Comparison of ENCODE assay signal across 19 mouse cellular contexts in the genomic region with DNA sequence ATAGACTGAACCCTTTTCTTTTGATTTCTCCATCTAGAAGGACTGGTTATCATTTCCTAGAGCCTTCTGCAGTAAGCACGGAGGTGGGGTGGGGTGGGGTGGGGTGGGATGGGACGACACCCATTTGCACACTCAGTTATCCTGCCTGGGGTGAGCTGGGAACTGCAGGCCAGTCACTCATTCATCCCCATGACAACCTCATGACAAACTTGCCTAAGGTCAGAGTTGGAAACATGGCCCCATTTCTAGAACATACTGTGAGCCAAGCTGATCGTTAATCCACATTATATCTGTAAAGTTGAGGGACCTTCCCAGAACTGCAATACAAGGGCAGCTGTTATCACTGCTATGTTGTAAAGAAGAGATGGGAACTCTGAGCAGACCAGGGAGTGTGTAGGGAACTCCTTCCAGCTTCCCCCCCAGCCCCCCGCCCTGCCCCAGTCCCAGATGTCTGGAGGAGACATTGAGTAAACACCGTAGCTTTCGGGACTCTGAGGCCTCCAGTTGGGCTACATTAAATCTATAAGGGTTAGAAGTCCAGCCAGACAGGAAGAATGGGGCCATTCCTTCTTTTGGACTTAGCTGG. TPM values are rescaled to one million over a fixed set of nuclear protein-coding genes. Genes with fewer than 3 reads are reported as not detected.
A peak's percentile ranks its signal among the peaks of the same experiment; 100 is the strongest.
DNase-seq lines count a peak whose midpoint lies in the region; ATAC-seq and TF ChIP-seq lines count a peak whose summit lies in the region.
"Had no signal": no experiment of that assay in that cellular context is flagged by ENCODE, and none has a peak within 500 bp of the region (broad histone marks: within the 10 kb centered on the region; RNA-seq: fewer than 3 reads in every experiment).

No protein-coding gene starts in this region.

- no peak overlapping the region for H3K4me2 ChIP-seq in kidney, embryonic 16.5 days (replicated peaks; ENCODE audit: low read depth, low read length)
- no peak overlapping the region for H3K4me2 ChIP-seq in intestine, embryonic 16.5 days (ENCODE audit: low read depth, low read length)
- no peak overlapping the region for H3K4me2 ChIP-seq in stomach, postnatal 0 days (replicated peaks; ENCODE audit: low read depth)
- H3K4me2 ChIP-seq in forebrain, embryonic 14.5 days (ENCODE audit: low read length): no peak overlapping the region
- H3K4me2 ChIP-seq in neural tube, embryonic 15.5 days: no peak overlapping the region
- H3K4me2 ChIP-seq: embryonic facial prominence, embryonic 12.5 days; embryonic facial prominence, embryonic 15.5 days; forebrain, embryonic 12.5 days; heart, embryonic 11.5 days; hindbrain, embryonic 13.5 days had no signal

- H3K4me3 ChIP-seq in kidney, embryonic 16.5 days (ENCODE audit: low read length): no peak overlapping the region
- no peak overlapping the region for H3K4me3 ChIP-seq in MEL (ENCODE audit: control insufficient read depth in 1 of 2, insufficient read depth in 1 of 2, low read depth in 2 of 2, low read length in 2 of 2)
- H3K4me3 ChIP-seq in intestine, embryonic 16.5 days (ENCODE audit: low read length): no peak overlapping the region
- H3K4me3 ChIP-seq in stomach, postnatal 0 days (ENCODE audit: low read depth, low read length): no peak overlapping the region
- no peak overlapping the region for H3K4me3 ChIP-seq in forebrain, embryonic 14.5 days (ENCODE audit: low read depth, low read length)
- H3K4me3 ChIP-seq in neural tube, embryonic 15.5 days (replicated peaks): no peak overlapping the region
- H3K4me3 ChIP-seq: embryonic facial prominence, embryonic 12.5 days; embryonic facial prominence, embryonic 15.5 days; erythroblast, embryonic 14.5 days; forebrain, embryonic 12.5 days; gastrocnemius, adult 2 months; hindbrain, embryonic 13.5 days had no signal

- H3K27me3 ChIP-seq in kidney, embryonic 16.5 days (ENCODE audit: insufficient read depth, low read length): no peaks in the 10 kb centered on the region
- no peaks in the 10 kb centered on the region for H3K27me3 ChIP-seq in MEL (ENCODE audit: control insufficient read depth in 1 of 2, insufficient read depth in 2 of 2, low read length in 2 of 2)
- H3K27me3 ChIP-seq in intestine, embryonic 16.5 days (replicated peaks; ENCODE audit: control insufficient read depth, insufficient read depth, low read length): no peaks in the 10 kb centered on the region
- H3K27me3 ChIP-seq in stomach, postnatal 0 days (ENCODE audit: control insufficient read depth, insufficient read depth, low read length): no peaks in the 10 kb centered on the region
- no peaks in the 10 kb centered on the region for H3K27me3 ChIP-seq in forebrain, embryonic 14.5 days (replicated peaks; ENCODE audit: control insufficient read depth, insufficient read depth, low read length)
- no peaks in the 10 kb centered on the region for H3K27me3 ChIP-seq in neural tube, embryonic 15.5 days (replicated peaks)
- H3K27me3 ChIP-seq: embryonic facial prominence, embryonic 12.5 days; embryonic facial prominence, embryonic 15.5 days; forebrain, embryonic 12.5 days; hindbrain, embryonic 13.5 days had no signal

- TF ChIP-seq POLR2A in MEL (IDR thresholded peaks at IDR 0.05; ENCODE audit: control insufficient read depth in 1 of 2, insufficient read depth in 1 of 2, low read depth in 1 of 2, low read length in 2 of 2, poor library complexity in 1 of 2): no peak

- H3K79me2 ChIP-seq in MEL (ENCODE audit: control insufficient read depth, insufficient read depth, low read length, poor library complexity): no peaks in the 10 kb centered on the region

- ATAC-seq in kidney, embryonic 16.5 days (ENCODE audit: low FRiP score, low TSS enrichment): 0 out of 2 replicates have a peak, but pooled peaks have one; percentile 28
- peak; percentile 74 for ATAC-seq in intestine, embryonic 16.5 days
- 0 out of 2 replicates have a peak, but pooled peaks have one; percentile 8 for ATAC-seq in stomach, postnatal 0 days (ENCODE audit: low FRiP score, low TSS enrichment)
- ATAC-seq in forebrain, embryonic 14.5 days: no peak
- no peak for ATAC-seq in neural tube, embryonic 15.5 days (ENCODE audit: low FRiP score)
- ATAC-seq: hindbrain, embryonic 16.5 days had no signal

- no peak for DNase-seq in kidney, postnatal 4 days
- peak; percentile 58 for DNase-seq in MEL (ENCODE audit: low read depth, low spot score)
- no peak for DNase-seq in stomach, postnatal 0 days (ENCODE audit: low spot score)
- no peak for DNase-seq in forebrain, embryonic 14.5 days (ENCODE audit: low spot score)
- DNase-seq: cerebellum, adult 11 months; cerebellum, adult 2 months; cerebellum, adult 9-11 months; gastrocnemius, adult 2 months had no signal

- H3K36me3 ChIP-seq in kidney, embryonic 16.5 days (ENCODE audit: insufficient read depth, low read length): no peaks in the 10 kb centered on the region
- H3K36me3 ChIP-seq in MEL (ENCODE audit: control insufficient read depth in 1 of 2, insufficient read depth in 2 of 2, low read length in 2 of 2): peaks cover 0 to 41% of the 10 kb centered on the region in 2 experiments; a peak in 2 of 4 replicates
- H3K36me3 ChIP-seq in intestine, embryonic 16.5 days (ENCODE audit: control insufficient read depth, insufficient read depth, low read length): no peaks in the 10 kb centered on the region
- no peaks in the 10 kb centered on the region for H3K36me3 ChIP-seq in stomach, postnatal 0 days (ENCODE audit: control insufficient read depth, insufficient read depth, low read length)
- no peaks in the 10 kb centered on the region for H3K36me3 ChIP-seq in forebrain, embryonic 14.5 days (ENCODE audit: control insufficient read depth, insufficient read depth, low read length)
- no peaks in the 10 kb centered on the region for H3K36me3 ChIP-seq in neural tube, embryonic 15.5 days
- H3K36me3 ChIP-seq: embryonic facial prominence, embryonic 12.5 days; embryonic facial prominence, embryonic 15.5 days; forebrain, embryonic 12.5 days; G1E; hindbrain, embryonic 13.5 days had no signal

- H3K9ac ChIP-seq in kidney, embryonic 16.5 days (replicated peaks; ENCODE audit: low read length): no peak overlapping the region
- H3K9ac ChIP-seq in MEL (ENCODE audit: control insufficient read depth, low read depth, low read length, poor library complexity, severe bottlenecking): peak overlapping the region; percentile 24; the same call in 1 of the 2 replicates
- no peak overlapping the region for H3K9ac ChIP-seq in intestine, embryonic 16.5 days (ENCODE audit: low read depth, low read length)
- H3K9ac ChIP-seq in stomach, postnatal 0 days (ENCODE audit: low read length): no peak overlapping the region
- H3K9ac ChIP-seq in forebrain, embryonic 14.5 days (ENCODE audit: low read length): no peak overlapping the region
- H3K9ac ChIP-seq in neural tube, embryonic 15.5 days (replicated peaks): no peak overlapping the region
- H3K9ac ChIP-seq: embryonic facial prominence, embryonic 12.5 days; embryonic facial prominence, embryonic 15.5 days; forebrain, embryonic 12.5 days; hindbrain, embryonic 13.5 days had no signal

- TF ChIP-seq RAD21 in MEL (IDR thresholded peaks at IDR 0.05; ENCODE audit: low read depth, low read length): no peak

- TF ChIP-seq EP300 in MEL (IDR thresholded peaks at IDR 0.05; ENCODE audit: low read depth in 1 of 2, low read length in 2 of 2): no peak
- TF ChIP-seq EP300 in stomach, postnatal 0 days (optimal IDR thresholded peaks at IDR 0.05): no peak

- H3K4me1 ChIP-seq in kidney, embryonic 16.5 days (ENCODE audit: insufficient read depth, low read length): peaks cover 8% of the 10 kb centered on the region; the same call in 1 of the 2 replicates
- H3K4me1 ChIP-seq in MEL (ENCODE audit: control insufficient read depth in 1 of 2, insufficient read depth in 2 of 2, low read length in 2 of 2): peaks cover 34 to 51% of the 10 kb centered on the region in 2 experiments
- peaks cover 23% of the 10 kb centered on the region for H3K4me1 ChIP-seq in intestine, embryonic 16.5 days (ENCODE audit: control insufficient read depth, insufficient read depth, low read length)
- H3K4me1 ChIP-seq in stomach, postnatal 0 days (replicated peaks; ENCODE audit: control insufficient read depth, insufficient read depth): 0 out of 2 replicates have a peak, but pooled peaks cover 2% of the 10 kb centered on the region
- 0 out of 2 replicates have a peak, but pooled peaks cover 4% of the 10 kb centered on the region for H3K4me1 ChIP-seq in forebrain, embryonic 14.5 days (ENCODE audit: control insufficient read depth, insufficient read depth, low read length)
- peaks cover 23% of the 10 kb centered on the region for H3K4me1 ChIP-seq in neural tube, embryonic 15.5 days

- no peak overlapping the region for H3K27ac ChIP-seq in kidney, embryonic 16.5 days (ENCODE audit: low read length)
- H3K27ac ChIP-seq in MEL (ENCODE audit: control insufficient read depth, low read depth, low read length): peak overlapping the region; percentile 86
- 0 out of 2 replicates have a peak overlapping the region, but pooled peaks have one; percentile 29 for H3K27ac ChIP-seq in intestine, embryonic 16.5 days (ENCODE audit: low read length)
- H3K27ac ChIP-seq in stomach, postnatal 0 days (replicated peaks): no peak overlapping the region
- no peak overlapping the region for H3K27ac ChIP-seq in forebrain, embryonic 14.5 days (ENCODE audit: low read depth, low read length)
- no peak overlapping the region for H3K27ac ChIP-seq in neural tube, embryonic 15.5 days (replicated peaks)
- H3K27ac ChIP-seq: embryonic facial prominence, embryonic 12.5 days; embryonic facial prominence, embryonic 15.5 days; forebrain, embryonic 12.5 days; hindbrain, embryonic 13.5 days had no signal

- H3K9me3 ChIP-seq in kidney, embryonic 16.5 days (ENCODE audit: low read length): no peaks in the 10 kb centered on the region
- H3K9me3 ChIP-seq in MEL (replicated peaks; ENCODE audit: insufficient read depth, low read length): no peaks in the 10 kb centered on the region
- H3K9me3 ChIP-seq in intestine, embryonic 16.5 days (ENCODE audit: control insufficient read depth, low read length): no peaks in the 10 kb centered on the region
- no peaks in the 10 kb centered on the region for H3K9me3 ChIP-seq in stomach, postnatal 0 days (ENCODE audit: control insufficient read depth, low read length)
- H3K9me3 ChIP-seq in forebrain, embryonic 14.5 days (replicated peaks; ENCODE audit: control insufficient read depth, low read length): no peaks in the 10 kb centered on the region
- no peaks in the 10 kb centered on the region for H3K9me3 ChIP-seq in neural tube, embryonic 15.5 days (replicated peaks)
- H3K9me3 ChIP-seq: embryonic facial prominence, embryonic 12.5 days; embryonic facial prominence, embryonic 15.5 days; forebrain, embryonic 12.5 days; G1E; hindbrain, embryonic 13.5 days had no signal

- no peak for TF ChIP-seq CTCF in MEL (IDR thresholded peaks at IDR 0.05 in 2 of 3, conservative IDR thresholded peaks at IDR 0.05 in 1 of 3; ENCODE audit: control insufficient read depth in 1 of 3, insufficient read depth in 1 of 3, low read depth in 2 of 3, low read length in 3 of 3, poor library complexity in 1 of 3, severe bottlenecking in 1 of 3)
- no peak for TF ChIP-seq CTCF in stomach, postnatal 0 days (IDR thresholded peaks at IDR 0.05; ENCODE audit: low read depth)

- 65% methylated on average over 6 of the region's 6 CpGs for WGBS in kidney, embryonic 16.5 days
- WGBS in intestine, embryonic 16.5 days: 44% methylated on average over 6 of the region's 6 CpGs
- 50% methylated on average over 6 of the region's 6 CpGs for WGBS in stomach, postnatal 0 days
- WGBS in forebrain, embryonic 14.5 days: 88% methylated on average over 6 of the region's 6 CpGs
- 84% methylated on average over 6 of the region's 6 CpGs for WGBS in neural tube, embryonic 15.5 days

RNA-seq across cellular contexts. Expression of a gene that starts 23.5 kb away (rescaled TPM):
- 36.5 and 48.8 TPM in 2 replicates for polyA plus RNA-seq in kidney, embryonic 16.5 days (2015; fragmentation: Nextera tagmentation; extraction: Ambion mirVana)
- not detected in 2 replicates for total RNA-seq in MEL (2012; rRNA removed)
- not detected for polyA plus RNA-seq in MEL (2012; ENCODE audit: insufficient read depth in 1 of 2, insufficient read length in 2 of 2, low read depth in 1 of 2, low replicate concordance in 2 of 2, missing spikeins in 1 of 2)
- 49.3 and 52.1 TPM in 2 replicates for polyA plus RNA-seq in intestine, embryonic 16.5 days (2015; fragmentation: Nextera tagmentation; extraction: Ambion mirVana)
- 17.3 and 27.8 TPM in 2 replicates for polyA plus RNA-seq in stomach, postnatal 0 days (2015; fragmentation: Nextera tagmentation; extraction: Ambion mirVana)
- polyA plus RNA-seq in forebrain, embryonic 14.5 days (2014; fragmentation: Nextera tagmentation; extraction: Ambion mirVana): 95.8 and 113 TPM in 2 replicates
- polyA plus RNA-seq in neural tube, embryonic 15.5 days (2015; fragmentation: Nextera tagmentation; extraction: Ambion mirVana): 55.6 and 67.3 TPM in 2 replicates
- total RNA-seq: G1E had no signal
- polyA plus RNA-seq: G1E had no signal

Comparison
In these comparisons a context has a peak if more than half of its experiments do, and no peak if none do; other contexts are left out.
1. ATAC-seq: peak in kidney, embryonic 16.5 days (single experiment), intestine, embryonic 16.5 days (single experiment) and stomach, postnatal 0 days (single experiment); none in forebrain, embryonic 14.5 days (single experiment) and neural tube, embryonic 15.5 days (single experiment).
2. H3K27ac ChIP-seq: peak in MEL (single experiment) and intestine, embryonic 16.5 days (single experiment); none in kidney, embryonic 16.5 days (single experiment), stomach, postnatal 0 days (single experiment), forebrain, embryonic 14.5 days (single experiment) and neural tube, embryonic 15.5 days (single experiment).
3. RNA of a gene that starts 23.5 kb away (polyA plus RNA-seq): 95.8 to 113 TPM in forebrain, embryonic 14.5 days, 55.6 to 67.3 TPM in neural tube, embryonic 15.5 days, 49.3 to 52.1 TPM in intestine, embryonic 16.5 days, 36.5 to 48.8 TPM in kidney, embryonic 16.5 days and 17.3 to 27.8 TPM in stomach, postnatal 0 days; not detected in MEL; every median in the first group is over 10 times any median in the second.